Comparison of ENCODE assay signal across 18 mouse cellular contexts in the genomic region with DNA sequence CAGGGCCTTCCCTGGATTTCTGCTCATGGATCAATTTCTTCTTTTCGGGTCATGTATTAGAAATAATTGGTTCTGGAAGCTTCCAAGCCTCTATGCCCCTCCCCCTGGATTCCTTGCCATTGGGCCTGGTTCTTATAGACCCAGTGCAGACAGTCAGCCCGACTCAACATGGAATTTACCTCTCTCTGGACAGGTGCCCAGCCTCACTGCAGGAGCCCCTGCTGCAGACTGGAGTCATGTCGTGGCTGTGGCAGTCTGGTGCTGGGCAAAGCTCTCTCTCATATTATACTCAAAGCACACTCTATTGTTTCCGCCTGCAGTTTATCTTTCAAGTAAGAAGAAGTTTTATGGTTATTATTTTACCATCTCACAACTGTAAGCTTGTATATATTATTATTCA.
"Had no signal": no experiment of that assay in that cellular context is flagged by ENCODE, and none has a peak within 500 bp of the region (broad histone marks: within the 10 kb centered on the region; RNA-seq: fewer than 3 reads in every experiment).

No protein-coding gene starts in this region.

- H3K27me3 ChIP-seq: midbrain, embryonic 12.5 days had no signal

- H3K9me3 ChIP-seq: midbrain, embryonic 10.5 days; midbrain, embryonic 12.5 days; neural tube, embryonic 13.5 days; neural tube, embryonic 15.5 days had no signal

- H3K4me3 ChIP-seq: midbrain, embryonic 10.5 days; midbrain, embryonic 12.5 days; myocyte; neural tube, embryonic 13.5 days; neural tube, embryonic 15.5 days had no signal

- H3K4me2 ChIP-seq: lung, embryonic 14.5 days; midbrain, embryonic 12.5 days; neural tube, embryonic 13.5 days; neural tube, embryonic 15.5 days had no signal

- ATAC-seq: midbrain, embryonic 16.5 days had no signal

- H3K27ac ChIP-seq: midbrain, embryonic 10.5 days; midbrain, embryonic 12.5 days; neural tube, embryonic 13.5 days; neural tube, embryonic 15.5 days had no signal

- H3K9ac ChIP-seq: lung, embryonic 14.5 days; midbrain, embryonic 12.5 days; neural tube, embryonic 13.5 days; neural tube, embryonic 15.5 days had no signal

- H3K36me3 ChIP-seq: midbrain, embryonic 10.5 days; midbrain, embryonic 12.5 days; neural tube, embryonic 13.5 days; neural tube, embryonic 15.5 days had no signal

- DNase-seq: lung, embryonic 14.5 days; lung, postnatal 10 days; lung, postnatal 4 days; midbrain, embryonic 14.5 days; retina, postnatal 1 day; right cerebral cortex, adult 18-20 months; right cerebral cortex, postnatal 25 days; right cerebral cortex, postnatal 4 days; spleen, adult 18-20 months; thymus, adult 18-20 months; thymus, postnatal 14 days; thymus, postnatal 36 days had no signal
